ENCODE assay signal across 7 mouse cellular contexts in the genomic region with DNA sequence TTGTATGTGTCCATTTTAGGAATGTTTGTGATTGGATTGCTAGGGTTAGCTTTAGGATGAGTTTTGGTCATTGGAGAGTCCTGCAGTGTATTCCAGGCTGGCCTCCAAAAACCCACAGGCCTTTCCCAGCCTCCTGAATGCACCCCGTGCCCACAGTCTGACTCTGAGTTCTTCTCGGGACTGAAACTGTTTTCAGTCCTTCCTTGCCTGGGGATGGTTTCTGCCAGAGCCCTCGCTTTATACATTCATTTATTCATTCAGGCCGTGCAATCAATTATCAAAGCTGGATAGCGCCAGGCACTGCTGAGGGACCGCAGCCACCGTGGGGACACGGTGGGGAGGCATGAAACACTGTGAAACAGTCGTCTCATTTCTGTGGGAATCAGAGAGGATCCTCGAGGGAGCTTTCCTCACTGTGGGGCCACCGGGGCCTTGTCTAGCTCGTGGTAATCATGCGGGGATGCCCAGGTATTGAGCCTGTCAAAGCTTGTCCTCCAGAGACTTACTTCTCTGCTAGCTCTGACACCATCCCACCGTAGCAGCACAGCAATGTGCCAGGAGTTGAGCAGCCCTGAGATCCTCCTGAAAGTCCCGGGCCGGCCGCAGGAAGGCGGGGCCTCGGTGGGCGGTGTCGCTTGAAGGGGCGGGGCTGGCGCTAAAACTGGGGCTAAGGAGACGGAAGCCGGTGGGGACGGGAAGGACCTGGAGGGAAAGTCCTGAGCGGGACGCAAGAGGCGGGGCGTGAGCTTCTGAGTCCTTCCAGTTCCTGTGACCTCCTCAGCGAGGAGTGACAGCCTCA. TPM values are rescaled to one million over a fixed set of nuclear protein-coding genes. Genes with fewer than 3 reads are reported as not detected.
DNase-seq lines count a peak whose midpoint lies in the region; ATAC-seq lines count a peak whose summit lies in the region.

No protein-coding gene starts in this region.

- no peaks in the 10 kb centered on the region for H3K36me3 ChIP-seq in hindbrain, embryonic 13.5 days
- H3K36me3 ChIP-seq in midbrain, embryonic 10.5 days, result no peaks in the 10 kb centered on the region

- ATAC-seq in frontal cortex, adult (ENCODE audit: low TSS enrichment), result 0 out of 2 replicates have a peak, but pooled peaks have one; percentile 38
- ATAC-seq in hindbrain, embryonic 13.5 days (ENCODE audit: low FRiP score), result peak; percentile 72

- DNase-seq in NIH3T3 (ENCODE audit: low read depth), result peak; percentile 92
- DNase-seq in c-Kit-positive CD71-positive TER-119-negative erythroid progenitor cells, embryonic 14.5 days (ENCODE audit: low read depth), result peak; percentile 89
- peak; percentile 72 for DNase-seq in left cerebral cortex, postnatal 4 days
- DNase-seq in midbrain, embryonic 10.5 days (ENCODE audit: low spot score), result peak; percentile 90
- peak; percentile 82 for DNase-seq in skeletal muscle tissue, adult 2 months (ENCODE audit: low read depth, low spot score)

- H3K9ac ChIP-seq in hindbrain, embryonic 13.5 days, result peak overlapping the region; percentile 66

- 2% methylated on average over 31 of the region's 31 CpGs for WGBS in hindbrain, embryonic 13.5 days
- 3% methylated on average over 31 of the region's 31 CpGs for WGBS in midbrain, embryonic 10.5 days

- H3K4me2 ChIP-seq in hindbrain, embryonic 13.5 days, result peak overlapping the region; percentile 59

- intact Hi-C loops in left cerebral cortex, postnatal 4 days (cut with DNase I), result no loop called here

- peak overlapping the region; percentile 34 for H3K4me3 ChIP-seq in hindbrain, embryonic 13.5 days
- peak overlapping the region; percentile 63 for H3K4me3 ChIP-seq in midbrain, embryonic 10.5 days

- H3K27me3 ChIP-seq in hindbrain, embryonic 13.5 days, result peaks cover 31% of the 10 kb centered on the region
- peaks cover 47% of the 10 kb centered on the region for H3K27me3 ChIP-seq in midbrain, embryonic 10.5 days (ENCODE audit: low read depth, poor library complexity, severe bottlenecking)

- peaks cover 19% of the 10 kb centered on the region for H3K4me1 ChIP-seq in hindbrain, embryonic 13.5 days (replicated peaks)
- peaks cover 41% of the 10 kb centered on the region for H3K4me1 ChIP-seq in midbrain, embryonic 10.5 days

- H3K27ac ChIP-seq in hindbrain, embryonic 13.5 days, result peak overlapping the region; percentile 15; the same call in 1 of the 2 replicates
- H3K27ac ChIP-seq in midbrain, embryonic 10.5 days (replicated peaks), result peak overlapping the region; percentile 84

- no peaks in the 10 kb centered on the region for H3K9me3 ChIP-seq in hindbrain, embryonic 13.5 days
- no peaks in the 10 kb centered on the region for H3K9me3 ChIP-seq in midbrain, embryonic 10.5 days (replicated peaks)

RNA-seq across cellular contexts. Expression of a gene that starts 10.4 kb away (rescaled TPM):
- 30.8 and 32.4 TPM in 2 replicates for polyA plus RNA-seq in hindbrain, embryonic 13.5 days (2015; fragmentation: Nextera tagmentation; extraction: Ambion mirVana)
- 1 to 10 TPM; 5.1 to 7.3 TPM for total RNA-seq in left cerebral cortex, postnatal 4 days (2021)
- 54.2 and 56.0 TPM in 2 replicates for polyA plus RNA-seq in midbrain, embryonic 10.5 days (2016; fragmentation: Nextera tagmentation; extraction: Ambion mirVana)

RNA-seq across cellular contexts. Expression of a gene that starts 22.9 kb away (rescaled TPM):
- 72.7 and 74.8 TPM in 2 replicates for polyA plus RNA-seq in hindbrain, embryonic 13.5 days (2015; fragmentation: Nextera tagmentation; extraction: Ambion mirVana)
- 100 to 1,000 TPM; 125 to 127 TPM for total RNA-seq in left cerebral cortex, postnatal 4 days (2021)
- 88.1 and 91.4 TPM in 2 replicates for polyA plus RNA-seq in midbrain, embryonic 10.5 days (2016; fragmentation: Nextera tagmentation; extraction: Ambion mirVana)

RNA-seq across cellular contexts. Expression of a gene that starts 49.5 kb away (rescaled TPM):
- polyA plus RNA-seq in hindbrain, embryonic 13.5 days (2015; fragmentation: Nextera tagmentation; extraction: Ambion mirVana), result 144 and 146 TPM in 2 replicates
- total RNA-seq in left cerebral cortex, postnatal 4 days (2021), result 10 to 100 TPM; 92.9 to 94.2 TPM
- polyA plus RNA-seq in midbrain, embryonic 10.5 days (2016; fragmentation: Nextera tagmentation; extraction: Ambion mirVana), result 189 and 190 TPM in 2 replicates

Comparison
In these comparisons a context has a peak if more than half of its experiments do, and no peak if none do; other contexts are left out.
1. Peak in every context shown above with its lines: DNase-seq, ATAC-seq, H3K4me3 ChIP-seq and H3K27ac ChIP-seq.